Mouse (Mus musculus) limb, embryonic 15.5 days (tissue): ENCODE results near the gene Tmbim4. TPM values are rescaled to one million over a fixed set of nuclear protein-coding genes. Genes with fewer than 3 reads are reported as not detected.
"Not testable (repeated sequence)": the region's sequence is repeated elsewhere in the genome, so short reads cannot be mapped to it uniquely, and the experiment has no call there.

Experiments used
- ATAC-seq: fragments of 200-750 bp; cut with Nextera tagmentation; 2 replicates; pipeline ENCODE4 v1.8.0; 2017; ENCODE audit warnings: low read depth, moderate TSS enrichment; ENCODE audit not compliant: insufficient number of reproducible peaks, low FRiP score, low TSS enrichment
- H3K27ac ChIP-seq: fragments of 300-500 bp; sonication (generic); 2 replicates; pipeline ENCODE4 v1.5.1; 2015; ENCODE audit warnings: moderate library complexity, mild to moderate bottlenecking, inconsistent platforms
- H3K27me3 ChIP-seq: fragments of 300-500 bp; sonication (generic); 2 replicates; pipeline ENCODE4 v1.6.1; 2015; ENCODE audit warnings: inconsistent platforms
- H3K36me3 ChIP-seq: fragments of 300-500 bp; sonication (generic); 2 replicates; pipeline ENCODE4 v1.6.1; 2015; ENCODE audit warnings: inconsistent platforms
- H3K4me1 ChIP-seq: fragments of 300-500 bp; sonication (generic); 2 replicates; pipeline ENCODE4 v1.6.1; 2015; ENCODE audit warnings: inconsistent platforms
- H3K4me2 ChIP-seq: fragments of 300-500 bp; sonication (generic); 2 replicates; pipeline ENCODE4 v1.6.1; 2015; ENCODE audit warnings: mild to moderate bottlenecking, inconsistent platforms
- H3K4me3 ChIP-seq: fragments of 300-500 bp; sonication (generic); 2 replicates; pipeline ENCODE4 v1.5.1; 2015; ENCODE audit warnings: mild to moderate bottlenecking, inconsistent platforms
- H3K9ac ChIP-seq: fragments of 300-500 bp; sonication (generic); 2 replicates; pipeline ENCODE4 v1.6.1; 2015; ENCODE audit warnings: inconsistent platforms
- H3K9me3 ChIP-seq: fragments of 300-500 bp; sonication (generic); 2 replicates; pipeline ENCODE4 v1.6.1; 2016; ENCODE audit warnings: inconsistent platforms
- WGBS: fragments of 180-500 bp; shearing (Covaris S2); methylation state at CpG from one replicate; pipeline ENCODE4 v1.1.7; 2015; 5-methylcytosine and 5-hydroxymethylcytosine counted together
- polyA plus RNA-seq: library from polyadenylated mRNA; unstranded; fragments of >200 nt; fragmentation: Nextera tagmentation; extraction: Ambion mirVana; gene quantifications from 2 replicates; pipeline ENCODE4 v1.2.1, GENCODE M21; 2015

Gene Tmbim4
- polyA plus RNA-seq, 1 experiment from 2014 or later = 102 TPM

DNA sequence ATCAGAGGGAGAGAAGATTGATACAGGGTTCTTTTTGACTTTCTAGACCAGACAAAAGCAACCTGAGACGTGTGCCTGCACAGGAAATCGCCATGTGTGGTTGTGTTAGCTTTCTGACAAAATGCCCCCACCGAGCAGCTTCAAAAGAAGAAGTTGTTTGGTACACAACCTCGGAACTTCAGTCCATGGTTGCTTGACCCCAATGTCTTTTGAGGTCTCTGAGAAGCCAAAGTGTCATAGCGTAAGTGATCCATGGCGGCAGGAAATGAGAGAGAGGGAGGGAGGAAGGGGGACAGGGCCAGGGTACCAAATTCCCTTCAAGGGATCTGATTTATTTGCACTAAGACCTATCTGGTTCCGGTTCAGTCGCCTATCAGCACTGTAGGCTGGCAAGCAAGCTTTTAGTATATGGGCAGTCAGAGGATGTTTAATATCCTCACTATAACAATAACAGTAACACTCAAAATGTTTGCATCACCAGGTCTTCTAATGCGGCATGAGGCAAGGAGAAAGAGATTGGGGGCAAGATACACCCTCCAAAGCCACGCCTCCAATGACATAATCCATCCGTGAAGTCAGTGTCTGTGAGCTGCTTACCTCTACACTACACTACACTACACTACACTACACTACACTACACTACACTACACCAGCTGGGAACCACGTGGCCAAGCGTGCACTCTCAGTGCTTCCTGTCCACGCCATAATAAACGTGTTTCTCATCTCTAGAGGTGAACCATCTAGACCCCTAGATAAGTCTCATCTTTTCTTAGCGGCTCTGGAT is 1.3 kb downstream of the Tmbim4 start:
- 71% methylated on average over 16 of the region's 16 CpGs for WGBS
- no peak overlapping the region for H3K9ac ChIP-seq
- H3K27me3 ChIP-seq = peaks cover 6% of the 10 kb centered on the region; the same call in 1 of the 2 replicates
- H3K27ac ChIP-seq = no peak overlapping the region
- H3K4me3 ChIP-seq = no peak overlapping the region
- no peak overlapping the region for H3K4me2 ChIP-seq
- no peak for ATAC-seq
- no peaks in the 10 kb centered on the region for H3K9me3 ChIP-seq
- H3K36me3 ChIP-seq = no peaks in the 10 kb centered on the region
- peaks cover 6% of the 10 kb centered on the region; the same call in 1 of the 2 replicates for H3K4me1 ChIP-seq

DNA sequence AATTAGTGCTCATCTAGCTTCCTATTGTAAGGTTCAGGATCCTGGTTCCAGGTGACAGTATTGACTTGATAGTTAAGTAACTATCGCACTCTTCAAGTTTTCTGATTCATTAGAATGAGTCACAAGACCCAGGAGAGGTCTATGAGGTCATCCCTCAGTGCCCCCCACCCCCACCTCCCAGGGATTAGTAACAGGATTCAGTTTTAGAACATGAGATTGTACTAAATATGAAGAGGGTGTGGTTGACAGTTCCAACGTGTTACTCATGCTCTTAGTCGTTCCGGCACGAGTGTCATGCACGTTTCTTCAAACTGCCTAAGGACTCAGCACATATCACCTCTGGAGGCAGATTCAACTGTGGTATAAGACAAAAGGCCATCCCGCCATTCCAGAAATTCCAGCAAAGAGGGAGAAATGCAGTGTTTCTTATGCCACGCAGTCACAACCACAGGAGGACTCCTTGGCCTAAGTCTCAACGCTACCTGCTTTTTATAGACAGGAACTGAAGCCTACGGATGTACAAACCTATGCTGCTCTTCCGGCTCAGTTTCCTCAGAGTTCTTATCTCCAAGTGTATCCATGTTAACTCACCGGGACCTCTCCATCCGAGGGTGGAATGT is 3.3 kb downstream of the Tmbim4 start:
- H3K4me1 ChIP-seq = peaks cover 10% of the 10 kb centered on the region
- H3K9me3 ChIP-seq = no peaks in the 10 kb centered on the region
- H3K9ac ChIP-seq = no peak overlapping the region
- no peaks in the 10 kb centered on the region for H3K36me3 ChIP-seq
- WGBS = 76% methylated on average over 13 of the region's 13 CpGs
- H3K27me3 ChIP-seq = peaks cover 6% of the 10 kb centered on the region; the same call in 1 of the 2 replicates
- H3K4me3 ChIP-seq = no peak overlapping the region
- no peak for ATAC-seq
- H3K27ac ChIP-seq = no peak overlapping the region
- H3K4me2 ChIP-seq = no peak overlapping the region

GRCm38 (mm10) chr10:120208015-120208414 is 6.6 kb downstream of the Tmbim4 start:
- H3K36me3 ChIP-seq = peaks cover 6% of the 10 kb centered on the region; the same call in 1 of the 2 replicates
- no peak overlapping the region for H3K4me3 ChIP-seq
- H3K9ac ChIP-seq = no peak overlapping the region
- no peaks in the 10 kb centered on the region for H3K27me3 ChIP-seq
- WGBS = 88% methylated on average over 8 of the region's 8 CpGs
- H3K4me1 ChIP-seq = peaks cover 7% of the 10 kb centered on the region
- H3K4me2 ChIP-seq = no peak overlapping the region
- no peaks in the 10 kb centered on the region for H3K9me3 ChIP-seq
- no peak for ATAC-seq
- no peak overlapping the region for H3K27ac ChIP-seq

GRCm38 (mm10) chr10:120208575-120209538 is 7.5 kb downstream of the Tmbim4 start:
- Histone ChIP-seq H3K27ac (no peak overlapping the region), H3K9ac (peak overlapping the region; percentile 73), H3K36me3 (peaks cover 6% of the 10 kb centered on the region; the same call in 1 of the 2 replicates), H3K9me3 (no peaks in the 10 kb centered on the region), H3K27me3 (no peaks in the 10 kb centered on the region), H3K4me1 (peaks cover 7% of the 10 kb centered on the region), H3K4me3 (peak overlapping the region; percentile 96), H3K4me2 (peak overlapping the region; percentile 61)
- WGBS = 2% methylated on average over 53 of the region's 53 CpGs
- ATAC-seq = peak; percentile 84; the same call in 1 of the 2 replicates

- H3K27me3 ChIP-seq = no peaks in the 10 kb centered on the region
- ATAC-seq = no peak
- WGBS = 52% methylated on average over 6 of the region's 6 CpGs
- H3K9me3 ChIP-seq = no peaks in the 10 kb centered on the region
- no peak overlapping the region for H3K27ac ChIP-seq
- no peak overlapping the region for H3K9ac ChIP-seq
- peak overlapping the region; percentile 96 for H3K4me3 ChIP-seq
- H3K4me2 ChIP-seq = peak overlapping the region; percentile 61
- H3K36me3 ChIP-seq = peaks cover 6% of the 10 kb centered on the region; the same call in 1 of the 2 replicates
- H3K4me1 ChIP-seq = peaks cover 7% of the 10 kb centered on the region
Observed at GRCm38 (mm10) chr10:120209539-120209925, 8.1 kb downstream of the Tmbim4 start.

DNA sequence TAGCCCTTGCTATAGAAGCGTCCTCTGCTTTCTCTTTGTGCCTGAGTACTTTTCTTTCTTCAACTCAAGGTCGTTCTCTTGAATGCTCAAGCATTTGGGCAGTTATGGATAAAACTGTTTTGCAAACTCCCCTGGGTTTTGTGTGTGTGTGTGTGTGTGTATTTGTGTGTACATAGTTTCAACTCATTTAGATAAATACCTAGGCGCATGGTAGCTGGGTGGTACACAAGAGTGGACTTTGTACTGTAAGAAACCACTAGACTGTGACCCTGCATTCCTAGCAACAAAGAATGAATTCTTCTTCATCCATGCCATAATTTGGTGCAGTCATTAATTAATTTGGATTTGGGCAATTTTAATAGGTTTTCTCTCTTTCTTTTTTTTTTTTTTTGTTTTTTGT is 8.7 kb downstream of the Tmbim4 start:
- no peak overlapping the region for H3K27ac ChIP-seq
- no peak for ATAC-seq
- peaks cover 6% of the 10 kb centered on the region; the same call in 1 of the 2 replicates for H3K36me3 ChIP-seq
- WGBS = 86% methylated on average over 3 of the region's 3 CpGs
- peaks cover 7% of the 10 kb centered on the region for H3K4me1 ChIP-seq
- H3K27me3 ChIP-seq = no peaks in the 10 kb centered on the region
- H3K4me2 ChIP-seq = no peak overlapping the region
- H3K9me3 ChIP-seq = no peaks in the 10 kb centered on the region
- H3K4me3 ChIP-seq = no peak overlapping the region
- no peak overlapping the region for H3K9ac ChIP-seq

GRCm38 (mm10) chr10:120217099-120217498 is 15.7 kb downstream of the Tmbim4 start:
- ATAC-seq, H3K4me2 ChIP-seq, H3K4me3 ChIP-seq, H3K27me3 ChIP-seq, H3K4me1 ChIP-seq, H3K9ac ChIP-seq, H3K9me3 ChIP-seq, H3K27ac ChIP-seq: not testable (repeated sequence)
- H3K36me3 ChIP-seq = peaks cover 22% of the 10 kb centered on the region
- 80% methylated on average over 1 of the region's 1 CpGs for WGBS

GRCm38 (mm10) chr10:120218996-120219395 is 17.6 kb downstream of the Tmbim4 start:
- no peaks in the 10 kb centered on the region for H3K27me3 ChIP-seq
- H3K27ac ChIP-seq = no peak overlapping the region
- H3K9me3 ChIP-seq = no peaks in the 10 kb centered on the region
- H3K4me3 ChIP-seq = no peak overlapping the region
- H3K4me1 ChIP-seq = no peaks in the 10 kb centered on the region
- no peak overlapping the region for H3K9ac ChIP-seq
- 82% methylated on average over 10 of the region's 10 CpGs for WGBS
- ATAC-seq = no peak
- H3K4me2 ChIP-seq = no peak overlapping the region
- H3K36me3 ChIP-seq = peaks cover 26% of the 10 kb centered on the region

DNA sequence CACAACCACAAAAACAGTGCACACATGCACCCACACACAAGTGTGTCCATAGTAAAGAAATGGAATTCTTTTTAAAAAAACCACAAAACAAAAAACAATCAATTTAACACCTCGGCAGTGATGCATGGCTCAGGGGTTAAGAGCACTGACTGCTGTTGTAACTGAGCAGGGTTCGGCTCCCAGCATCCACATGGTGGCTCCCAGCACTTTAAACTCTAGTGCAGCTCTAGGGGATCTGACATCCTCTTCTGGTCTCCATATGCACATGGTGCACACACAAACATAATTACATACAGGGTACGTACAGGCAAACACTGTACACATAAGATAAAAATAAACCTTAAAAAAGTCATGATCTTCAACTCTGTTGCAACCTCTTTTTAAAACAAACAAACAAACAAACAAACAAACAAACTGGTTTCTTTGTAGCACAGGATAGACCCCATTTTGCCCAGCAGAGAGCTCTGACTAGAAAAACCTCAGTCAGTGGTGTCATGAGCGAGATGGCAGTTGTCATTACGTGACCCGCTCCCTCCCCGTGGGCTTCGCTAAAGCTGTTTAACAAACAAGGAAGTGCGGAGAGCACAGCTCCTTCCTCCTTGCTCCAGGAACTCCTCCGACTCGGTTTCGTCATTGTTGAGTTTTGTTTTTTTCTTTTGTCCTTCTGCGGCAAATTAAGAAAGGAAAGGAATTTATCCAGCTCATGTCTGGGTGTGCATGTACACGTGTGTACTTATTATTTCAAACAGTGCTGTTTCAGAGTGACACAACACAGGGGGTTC is 18.4 kb downstream of the Tmbim4 start:
- ATAC-seq = no peak

GRCm38 (mm10) chr10:120220776-120221175 is 19.4 kb downstream of the Tmbim4 start:
- H3K36me3 ChIP-seq = peaks cover 28% of the 10 kb centered on the region
- 82% methylated on average over 7 of the region's 7 CpGs for WGBS
- H3K4me3 ChIP-seq = no peak overlapping the region
- no peaks in the 10 kb centered on the region for H3K27me3 ChIP-seq
- no peaks in the 10 kb centered on the region for H3K4me1 ChIP-seq
- no peak overlapping the region for H3K9ac ChIP-seq
- no peaks in the 10 kb centered on the region for H3K9me3 ChIP-seq
- no peak for ATAC-seq
- H3K4me2 ChIP-seq = no peak overlapping the region
- H3K27ac ChIP-seq = no peak overlapping the region

More for the DNA sequence above, 18.4 kb downstream of the Tmbim4 start:
- WGBS = 81% methylated on average over 14 of the region's 14 CpGs
- Histone ChIP-seq H3K4me2 (no peak overlapping the region), H3K9ac (no peak overlapping the region), H3K27ac (no peak overlapping the region), H3K4me3 (no peak overlapping the region), H3K36me3 (peaks cover 28% of the 10 kb centered on the region), H3K4me1 (no peaks in the 10 kb centered on the region), H3K27me3 (no peaks in the 10 kb centered on the region), H3K9me3 (no peaks in the 10 kb centered on the region)
